Mouse (Mus musculus): ENCODE data around the gene Slc25a39. TPM values are rescaled to one million over a fixed set of nuclear protein-coding genes. Genes with fewer than 3 reads are reported as not detected.

Slc25a39 gene
- total RNA-seq, 2 experiments from 2014 or later = 61.2 to 62.0 TPM

Small RNA genes lying within 50 kb of the gene (microRNA-seq; reads per million reads assigned to microRNA genes)
- not detected for gene Mir6930

Other genes with a start within 250 kb of the Slc25a39 start
- gene Lsm12, start 222.7 kb downstream of the Slc25a39 start, total RNA-seq (2021) = 100 to 1,000 TPM; 102 to 105 TPM
- gene G6pc3, start 218.3 kb downstream of the Slc25a39 start, total RNA-seq (2021) = 10 to 100 TPM; 60.4 to 61.1 TPM
- gene Hdac5, start 177.8 kb downstream of the Slc25a39 start, total RNA-seq (2021) = 100 to 1,000 TPM in 1 of 2 experiments, 10 to 100 TPM in 1; 73.6 to 104 TPM
- gene BC030867, start 159.1 kb downstream of the Slc25a39 start, total RNA-seq (2021) = not detected
- 10 to 100 TPM; 86.0 to 97.5 TPM for gene Asb16, start 139.2 kb downstream of the Slc25a39 start, total RNA-seq (2021)
- gene Tmub2, start 123.0 kb downstream of the Slc25a39 start, total RNA-seq (2021) = 10 to 100 TPM; 14.6 to 15.8 TPM
- gene Atxn7l3, start 111.3 kb downstream of the Slc25a39 start, total RNA-seq (2021) = 10 to 100 TPM in 1 of 2 experiments, 1 to 10 TPM in 1; 9.3 to 13.0 TPM
- 10 to 100 TPM; 35.4 to 42.6 TPM for gene Ubtf, start 88.2 kb downstream of the Slc25a39 start, total RNA-seq (2021)
- under 1 TPM in 1 of 2 experiments, not detected in 1; 0.07 TPM for gene Slc4a1, start 41.7 kb downstream of the Slc25a39 start, total RNA-seq (2021)
- gene Rundc3a, start 14.5 kb downstream of the Slc25a39 start, total RNA-seq (2021) = not detected
- gene Grn, start 22.4 kb upstream of the Slc25a39 start, total RNA-seq (2021) = 10 to 100 TPM; 17.1 to 20.7 TPM
- gene Fam171a2, start 39.7 kb upstream of the Slc25a39 start, total RNA-seq (2021) = 1 to 10 TPM in 1 of 2 experiments, under 1 TPM in 1; 0.62 to 1.1 TPM
- 1 to 10 TPM in 1 of 2 experiments, under 1 TPM in 1; 0.64 to 1.4 TPM for gene Itga2b, start 62.2 kb upstream of the Slc25a39 start, total RNA-seq (2021)
- 10 to 100 TPM; 26.1 to 27.1 TPM for gene Gpatch8, start 148.4 kb upstream of the Slc25a39 start, total RNA-seq (2021)
- under 1 TPM in 1 of 2 experiments, not detected in 1; 0.43 TPM for gene Gm11627, start 171.5 kb upstream of the Slc25a39 start, total RNA-seq (2021)
- 1 to 10 TPM in 1 of 2 experiments, under 1 TPM in 1; 0.89 to 1.8 TPM for gene Fzd2, start 196.4 kb upstream of the Slc25a39 start, total RNA-seq (2021)